Mouse (Mus musculus): Measurements from ENCODE around the gene Arl8b. TPM values are rescaled to one million over a fixed set of nuclear protein-coding genes. Genes with fewer than 3 reads are reported as not detected.
A peak's percentile ranks its signal among the peaks of the same experiment; 100 is the strongest.

Arl8b gene
- total and polyA plus RNA-seq, 2 experiments from 2014 or later, result 73.1 to 105 TPM

- Histone ChIP-seq H3K9ac (replicated peaks; ENCODE audit: low read length, poor library complexity, severe bottlenecking) (no peak overlapping the region), H3K27me3 (ENCODE audit: insufficient read depth, low read length) (no peaks in the 10 kb centered on the region), H3K27ac (ENCODE audit: low read depth, low read length) (no peak overlapping the region), H3K9me3 (ENCODE audit: low read length) (no peaks in the 10 kb centered on the region), H3K4me3 (ENCODE audit: low read depth, low read length) (no peak overlapping the region), H3K4me1 (ENCODE audit: insufficient read depth, low read length) (no peaks in the 10 kb centered on the region), H3K4me2 (ENCODE audit: low read depth, low read length, poor library complexity, severe bottlenecking) (no peak overlapping the region), H3K36me3 (ENCODE audit: insufficient read depth, low read length) (no peaks in the 10 kb centered on the region)
- ATAC-seq (ENCODE audit: low FRiP score) (no peak), DNase-seq (ENCODE audit: low spot score) (no peak)
- peak; percentile 34 for TF ChIP-seq CTCF (IDR thresholded peaks at IDR 0.05)
- WGBS, result 71% methylated on average over 1 of the region's 1 CpGs
Observed at GRCm38 (mm10) chr6:108808786-108809185, 25.9 kb downstream of the Arl8b start.

GRCm38 (mm10) chr6:108810237-108810636 is 27.3 kb downstream of the Arl8b start:
- Histone ChIP-seq H3K4me1 (ENCODE audit: insufficient read depth, low read length) (no peaks in the 10 kb centered on the region), H3K4me3 (ENCODE audit: low read depth, low read length) (no peak overlapping the region), H3K4me2 (ENCODE audit: low read depth, low read length, poor library complexity, severe bottlenecking) (no peak overlapping the region), H3K9me3 (ENCODE audit: low read length) (no peaks in the 10 kb centered on the region), H3K36me3 (ENCODE audit: insufficient read depth, low read length) (no peaks in the 10 kb centered on the region; the same call in 1 of the 2 replicates), H3K9ac (replicated peaks; ENCODE audit: low read length, poor library complexity, severe bottlenecking) (no peak overlapping the region), H3K27ac (ENCODE audit: low read depth, low read length) (no peak overlapping the region), H3K27me3 (ENCODE audit: insufficient read depth, low read length) (no peaks in the 10 kb centered on the region)
- WGBS, result 71% methylated on average over 10 of the region's 10 CpGs
- DNase-seq (ENCODE audit: low spot score) (no peak), ATAC-seq (ENCODE audit: low FRiP score) (no peak)
- no peak for TF ChIP-seq CTCF (IDR thresholded peaks at IDR 0.05)

GRCm38 (mm10) chr6:108812134-108812533 is 29.2 kb downstream of the Arl8b start:
- H3K36me3 ChIP-seq (ENCODE audit: insufficient read depth, low read length), result no peaks in the 10 kb centered on the region; the same call in 1 of the 2 replicates
- H3K4me2 ChIP-seq (ENCODE audit: low read depth, low read length, poor library complexity, severe bottlenecking), result no peak overlapping the region
- no peak overlapping the region for H3K9ac ChIP-seq (replicated peaks; ENCODE audit: low read length, poor library complexity, severe bottlenecking)
- no peak overlapping the region for H3K27ac ChIP-seq (ENCODE audit: low read depth, low read length)
- no peak overlapping the region for H3K4me3 ChIP-seq (ENCODE audit: low read depth, low read length)
- ATAC-seq (ENCODE audit: low FRiP score), result no peak
- no peaks in the 10 kb centered on the region for H3K4me1 ChIP-seq (ENCODE audit: insufficient read depth, low read length)
- H3K9me3 ChIP-seq (ENCODE audit: low read length), result no peaks in the 10 kb centered on the region
- no peak for TF ChIP-seq CTCF (IDR thresholded peaks at IDR 0.05)
- no peaks in the 10 kb centered on the region for H3K27me3 ChIP-seq (ENCODE audit: insufficient read depth, low read length)
- DNase-seq (ENCODE audit: low spot score), result no peak
- WGBS, result 88% methylated on average over 2 of the region's 2 CpGs

DNA sequence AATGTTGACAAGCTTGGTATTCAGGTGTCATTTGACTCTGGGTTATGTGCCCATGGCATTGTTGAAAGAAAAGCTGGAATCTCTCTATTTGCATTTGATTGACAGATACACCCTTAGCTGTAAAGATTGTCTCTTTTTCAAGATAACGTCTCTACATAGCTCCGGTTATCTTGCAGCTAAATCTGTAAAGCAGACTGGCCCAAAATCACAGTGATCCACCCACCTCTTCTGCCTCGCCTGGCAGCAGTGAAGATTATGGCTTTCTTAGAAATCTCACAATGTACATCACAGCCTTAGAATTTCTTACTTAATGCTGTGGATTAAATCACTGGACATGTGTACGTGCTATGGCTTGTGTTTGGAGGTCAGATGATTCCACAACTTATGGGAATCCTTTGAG is 34.6 kb downstream of the Arl8b start:
- Histone ChIP-seq H3K4me3 (ENCODE audit: low read depth, low read length) (no peak overlapping the region), H3K27ac (ENCODE audit: low read depth, low read length) (no peak overlapping the region), H3K27me3 (ENCODE audit: insufficient read depth, low read length) (no peaks in the 10 kb centered on the region), H3K9ac (replicated peaks; ENCODE audit: low read length, poor library complexity, severe bottlenecking) (no peak overlapping the region), H3K36me3 (ENCODE audit: insufficient read depth, low read length) (peaks cover 17% of the 10 kb centered on the region; the same call in 1 of the 2 replicates), H3K4me1 (ENCODE audit: insufficient read depth, low read length) (no peaks in the 10 kb centered on the region), H3K9me3 (ENCODE audit: low read length) (no peaks in the 10 kb centered on the region), H3K4me2 (ENCODE audit: low read depth, low read length, poor library complexity, severe bottlenecking) (no peak overlapping the region)
- ATAC-seq (ENCODE audit: low FRiP score) (no peak), DNase-seq (ENCODE audit: low spot score) (no peak)
- 72% methylated on average over 4 of the region's 4 CpGs for WGBS
- TF ChIP-seq CTCF (IDR thresholded peaks at IDR 0.05), result no peak

- Histone ChIP-seq H3K27ac (ENCODE audit: low read depth, low read length) (no peak overlapping the region), H3K36me3 (ENCODE audit: insufficient read depth, low read length) (peaks cover 19% of the 10 kb centered on the region; the same call in 1 of the 2 replicates), H3K27me3 (ENCODE audit: insufficient read depth, low read length) (no peaks in the 10 kb centered on the region), H3K4me2 (ENCODE audit: low read depth, low read length, poor library complexity, severe bottlenecking) (no peak overlapping the region), H3K4me1 (ENCODE audit: insufficient read depth, low read length) (peaks cover 3% of the 10 kb centered on the region; the same call in 1 of the 2 replicates), H3K4me3 (ENCODE audit: low read depth, low read length) (no peak overlapping the region), H3K9ac (replicated peaks; ENCODE audit: low read length, poor library complexity, severe bottlenecking) (no peak overlapping the region), H3K9me3 (ENCODE audit: low read length) (no peaks in the 10 kb centered on the region)
- no peak for TF ChIP-seq CTCF (IDR thresholded peaks at IDR 0.05)
- ATAC-seq (ENCODE audit: low FRiP score), result no peak
- WGBS, result 87% methylated on average over 7 of the region's 7 CpGs
- no peak for DNase-seq (ENCODE audit: low spot score)
Observed at GRCm38 (mm10) chr6:108824816-108825545, 42.1 kb downstream of the Arl8b start.

DNA sequence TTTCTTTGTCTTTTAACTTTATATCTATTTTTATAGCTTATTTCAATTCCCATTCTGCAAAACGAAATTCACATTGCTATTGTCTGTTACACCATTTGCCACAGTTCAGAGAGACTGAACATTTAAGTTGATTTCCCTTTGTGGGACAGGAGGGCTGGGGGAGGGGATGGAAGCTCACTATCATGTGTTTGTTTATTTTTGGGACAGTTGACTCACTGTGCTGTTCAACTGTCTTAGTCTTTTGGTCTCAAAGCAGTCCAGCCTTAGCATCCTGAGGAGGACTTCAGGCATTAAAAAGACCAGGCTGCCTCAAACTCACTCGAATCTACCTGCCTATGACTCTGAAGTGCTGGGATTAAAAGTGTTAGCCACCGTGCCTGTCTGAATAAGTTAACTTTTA is 43.2 kb downstream of the Arl8b start:
- Histone ChIP-seq H3K4me3 (ENCODE audit: low read depth, low read length) (no peak overlapping the region), H3K27ac (ENCODE audit: low read depth, low read length) (no peak overlapping the region), H3K36me3 (ENCODE audit: insufficient read depth, low read length) (peaks cover 14% of the 10 kb centered on the region; the same call in 1 of the 2 replicates), H3K27me3 (ENCODE audit: insufficient read depth, low read length) (no peaks in the 10 kb centered on the region), H3K9me3 (ENCODE audit: low read length) (no peaks in the 10 kb centered on the region), H3K4me2 (ENCODE audit: low read depth, low read length, poor library complexity, severe bottlenecking) (no peak overlapping the region), H3K4me1 (ENCODE audit: insufficient read depth, low read length) (peaks cover 3% of the 10 kb centered on the region; the same call in 1 of the 2 replicates), H3K9ac (replicated peaks; ENCODE audit: low read length, poor library complexity, severe bottlenecking) (no peak overlapping the region)
- ATAC-seq (ENCODE audit: low FRiP score), result no peak
- no peak for DNase-seq (ENCODE audit: low spot score)
- 72% methylated on average over 3 of the region's 3 CpGs for WGBS
- TF ChIP-seq CTCF (IDR thresholded peaks at IDR 0.05), result no peak

Measured in midbrain, postnatal 0 days (tissue).